Mouse (Mus musculus) limb, embryonic 14.5 days (tissue): Measurements from ENCODE around the gene Siah3. TPM values are rescaled to one million over a fixed set of nuclear protein-coding genes. Genes with fewer than 3 reads are reported as not detected.

Experiments
- ATAC-seq: fragments of 200-750 bp; cut with Nextera tagmentation; 2 replicates; pipeline ENCODE4 v1.8.0; 2017; ENCODE audit warnings: low read depth, moderate number of reproducible peaks, moderate TSS enrichment; ENCODE audit not compliant: low FRiP score
- DNase-seq: peaks from one replicate; pipeline ENCODE4 v3.0.0-alpha.2; 2015; ENCODE audit warnings: low spot score
- H3K27ac ChIP-seq: fragments of 300-500 bp; sonication (generic); replicated peaks from 2 replicates; pipeline ENCODE4 v1.5.1; 2014; ENCODE audit warnings: low read depth, mild to moderate bottlenecking, low read length, moderate library complexity, mixed read lengths
- H3K27me3 ChIP-seq: fragments of 300-500 bp; sonication (generic); 2 replicates; pipeline ENCODE4 v1.6.1; 2014; ENCODE audit warnings: low read length, mixed read lengths; ENCODE audit not compliant: control insufficient read depth, insufficient read depth
- H3K36me3 ChIP-seq: fragments of 300-500 bp; sonication (generic); 2 replicates; pipeline ENCODE4 v1.6.1; 2014; ENCODE audit warnings: mild to moderate bottlenecking, low read length, moderate library complexity, mixed read lengths; ENCODE audit not compliant: control insufficient read depth, insufficient read depth
- H3K4me1 ChIP-seq: fragments of 300-500 bp; sonication (generic); 2 replicates; pipeline ENCODE4 v1.6.1; 2014; ENCODE audit warnings: antibody characterized with exemption, low read length, mixed read lengths; ENCODE audit not compliant: control insufficient read depth, insufficient read depth
- H3K4me2 ChIP-seq: fragments of 300-500 bp; sonication (generic); replicated peaks from 2 replicates; pipeline ENCODE4 v1.6.1; 2014; ENCODE audit warnings: low read depth, mild to moderate bottlenecking, low read length, moderate library complexity; ENCODE audit not compliant: severe bottlenecking
- H3K4me3 ChIP-seq: fragments of 300-500 bp; sonication (generic); replicated peaks from 2 replicates; pipeline ENCODE4 v1.5.1; 2014; ENCODE audit warnings: low read length
- H3K9ac ChIP-seq: fragments of 300-500 bp; sonication (generic); 2 replicates; pipeline ENCODE4 v1.6.1; 2014; ENCODE audit warnings: mild to moderate bottlenecking, low read depth, low read length, moderate library complexity; ENCODE audit not compliant: severe bottlenecking
- H3K9me3 ChIP-seq: fragments of 300-500 bp; sonication (generic); 2 replicates; pipeline ENCODE4 v1.6.1; 2016; ENCODE audit warnings: low read length; ENCODE audit not compliant: control insufficient read depth
- POLR2A ChIP-seq: fragments of 200-500 bp; IDR thresholded peaks from 2 replicates; pipeline ENCODE4 v1.8.0; 2012; ENCODE audit warnings: inconsistent platforms, mild to moderate bottlenecking, moderate library complexity, borderline replicate concordance; ENCODE audit not compliant: insufficient read depth, insufficient read length; ENCODE audit errors: extremely low read depth
- WGBS: fragments of 180-500 bp; shearing (Covaris S2); extraction: QIAGEN DNeasy Blood & Tissue Kit; methylation state at CpG from one replicate; pipeline ENCODE4 v1.1.7; 2014; 5-methylcytosine and 5-hydroxymethylcytosine counted together
- polyA plus RNA-seq, 2 experiments: library from polyadenylated mRNA; depleted of rRNA in 1 of 2; stranded (reverse) in 1 of 2; unstranded in 1 of 2; fragments of >200 nt; fragmentation: Nextera tagmentation in 1 of 2; extraction: Ambion mirVana in 1 of 2; gene quantifications; 2 replicates each; pipeline versions ENCODE4 v1.2.1 to v1.2.3; 2012 to 2014

The Siah3 gene
- polyA plus RNA-seq, 2 experiments, result 0.54 to 0.94 TPM

- no peaks in the 10 kb centered on the region for H3K36me3 ChIP-seq
- ATAC-seq, result no peak
- no peaks in the 10 kb centered on the region for H3K27me3 ChIP-seq
- H3K4me1 ChIP-seq, result no peaks in the 10 kb centered on the region; the same call in 1 of the 2 replicates
- no peak overlapping the region for H3K4me3 ChIP-seq
- no peak for DNase-seq
- H3K9me3 ChIP-seq, result no peaks in the 10 kb centered on the region
- no peak overlapping the region for H3K9ac ChIP-seq
- TF ChIP-seq POLR2A, result no peak
- H3K27ac ChIP-seq, result no peak overlapping the region
- no peak overlapping the region for H3K4me2 ChIP-seq
- WGBS, result 75% methylated on average over 15 of the region's 15 CpGs
Observed at GRCm38 (mm10) chr14:75482231-75483175, 26.7 kb downstream of the Siah3 start.

GRCm38 (mm10) chr14:75483176-75483546 lies 27.4 kb downstream of the Siah3 start:
- no peaks in the 10 kb centered on the region for H3K27me3 ChIP-seq
- H3K27ac ChIP-seq, result no peak overlapping the region
- no peak overlapping the region for H3K9ac ChIP-seq
- H3K4me1 ChIP-seq, result no peaks in the 10 kb centered on the region; the same call in 1 of the 2 replicates
- no peaks in the 10 kb centered on the region for H3K36me3 ChIP-seq
- H3K4me2 ChIP-seq, result no peak overlapping the region
- no peaks in the 10 kb centered on the region for H3K9me3 ChIP-seq
- no peak for ATAC-seq
- H3K4me3 ChIP-seq, result no peak overlapping the region
- no peak for TF ChIP-seq POLR2A
- WGBS, result 83% methylated on average over 6 of the region's 6 CpGs
- no peak for DNase-seq

- TF ChIP-seq POLR2A, result no peak
- no peak overlapping the region for H3K9ac ChIP-seq
- DNase-seq, result no peak
- H3K4me2 ChIP-seq, result no peak overlapping the region
- no peaks in the 10 kb centered on the region; the same call in 1 of the 2 replicates for H3K4me1 ChIP-seq
- no peaks in the 10 kb centered on the region for H3K9me3 ChIP-seq
- no peak overlapping the region for H3K27ac ChIP-seq
- WGBS, result 68% methylated on average over 7 of the region's 7 CpGs
- H3K36me3 ChIP-seq, result no peaks in the 10 kb centered on the region
- H3K4me3 ChIP-seq, result no peak overlapping the region
- no peaks in the 10 kb centered on the region for H3K27me3 ChIP-seq
- no peak for ATAC-seq
Observed at GRCm38 (mm10) chr14:75487932-75488331, 32.1 kb downstream of the Siah3 start.

- Histone ChIP-seq H3K4me3 (no peak overlapping the region), H3K9ac (no peak overlapping the region), H3K4me1 (no peaks in the 10 kb centered on the region), H3K9me3 (no peaks in the 10 kb centered on the region), H3K4me2 (no peak overlapping the region), H3K27me3 (no peaks in the 10 kb centered on the region), H3K27ac (no peak overlapping the region), H3K36me3 (no peaks in the 10 kb centered on the region)
- no peak for DNase-seq
- ATAC-seq, result no peak
- no peak for TF ChIP-seq POLR2A
- WGBS, result 87% methylated on average over 14 of the region's 14 CpGs
Observed at GRCm38 (mm10) chr14:75493555-75494194, 37.9 kb downstream of the Siah3 start.

- Histone ChIP-seq H3K9me3 (no peaks in the 10 kb centered on the region), H3K4me2 (no peak overlapping the region), H3K9ac (no peak overlapping the region), H3K27me3 (no peaks in the 10 kb centered on the region), H3K27ac (no peak overlapping the region), H3K36me3 (no peaks in the 10 kb centered on the region), H3K4me3 (no peak overlapping the region), H3K4me1 (no peaks in the 10 kb centered on the region)
- DNase-seq, result no peak
- 33% methylated on average over 6 of the region's 6 CpGs for WGBS
- ATAC-seq, result no peak
- TF ChIP-seq POLR2A, result no peak
Observed at GRCm38 (mm10) chr14:75494926-75495325, 39.1 kb downstream of the Siah3 start.
